Mouse (Mus musculus) liver, embryonic 13.5 days (tissue): ENCODE data around the gene Ctse. TPM values are rescaled to one million over a fixed set of nuclear protein-coding genes. Genes with fewer than 3 reads are reported as not detected.

Experiments used
- ATAC-seq: fragments of 200-750 bp; cut with Nextera tagmentation; 2 replicates; pipeline ENCODE4 v1.8.0; 2017; ENCODE audit warnings: low read depth, mild to moderate bottlenecking, moderate number of reproducible peaks, moderate library complexity
- DNase-seq: peaks from one replicate; pipeline ENCODE4 v3.0.0; 2022
- H3K27ac ChIP-seq: fragments of 300-500 bp; sonication (generic); 2 replicates; pipeline ENCODE4 v1.5.1; 2015; ENCODE audit warnings: moderate library complexity, mild to moderate bottlenecking, inconsistent platforms
- H3K27me3 ChIP-seq: fragments of 300-500 bp; sonication (generic); 2 replicates; pipeline ENCODE4 v1.6.1; 2015; ENCODE audit warnings: mild to moderate bottlenecking, inconsistent platforms
- H3K36me3 ChIP-seq: fragments of 300-500 bp; sonication (generic); 2 replicates; pipeline ENCODE4 v1.6.1; 2015; ENCODE audit warnings: mild to moderate bottlenecking, inconsistent platforms
- H3K4me1 ChIP-seq: fragments of 300-500 bp; sonication (generic); replicated peaks from 2 replicates; pipeline ENCODE4 v1.6.1; 2015; ENCODE audit warnings: inconsistent platforms
- H3K4me2 ChIP-seq: fragments of 300-500 bp; sonication (generic); 2 replicates; pipeline ENCODE4 v1.6.1; 2015; ENCODE audit warnings: inconsistent platforms, mild to moderate bottlenecking, moderate library complexity
- H3K4me3 ChIP-seq: fragments of 300-500 bp; sonication (generic); replicated peaks from 2 replicates; pipeline ENCODE4 v1.5.1; 2015; ENCODE audit warnings: mild to moderate bottlenecking, inconsistent platforms
- H3K9ac ChIP-seq: fragments of 300-500 bp; sonication (generic); 2 replicates; pipeline ENCODE4 v1.6.1; 2015; ENCODE audit warnings: mild to moderate bottlenecking, inconsistent platforms
- H3K9me3 ChIP-seq: fragments of 300-500 bp; sonication (generic); replicated peaks from 2 replicates; pipeline ENCODE4 v1.6.1; 2016; ENCODE audit warnings: inconsistent platforms
- WGBS: fragments of 180-500 bp; shearing (Covaris S2); methylation state at CpG from one replicate; pipeline ENCODE4 v1.1.7; 2015; ENCODE audit not compliant: insufficient replicate concordance; 5-methylcytosine and 5-hydroxymethylcytosine counted together
- polyA plus RNA-seq: library from polyadenylated mRNA; unstranded; fragments of >200 nt; fragmentation: Nextera tagmentation; extraction: Ambion mirVana; gene quantifications from 2 replicates; pipeline ENCODE4 v1.2.1, GENCODE M21; 2015

The Ctse gene
- polyA plus RNA-seq, 1 experiment from 2014 or later: 13.0 TPM

DNA sequence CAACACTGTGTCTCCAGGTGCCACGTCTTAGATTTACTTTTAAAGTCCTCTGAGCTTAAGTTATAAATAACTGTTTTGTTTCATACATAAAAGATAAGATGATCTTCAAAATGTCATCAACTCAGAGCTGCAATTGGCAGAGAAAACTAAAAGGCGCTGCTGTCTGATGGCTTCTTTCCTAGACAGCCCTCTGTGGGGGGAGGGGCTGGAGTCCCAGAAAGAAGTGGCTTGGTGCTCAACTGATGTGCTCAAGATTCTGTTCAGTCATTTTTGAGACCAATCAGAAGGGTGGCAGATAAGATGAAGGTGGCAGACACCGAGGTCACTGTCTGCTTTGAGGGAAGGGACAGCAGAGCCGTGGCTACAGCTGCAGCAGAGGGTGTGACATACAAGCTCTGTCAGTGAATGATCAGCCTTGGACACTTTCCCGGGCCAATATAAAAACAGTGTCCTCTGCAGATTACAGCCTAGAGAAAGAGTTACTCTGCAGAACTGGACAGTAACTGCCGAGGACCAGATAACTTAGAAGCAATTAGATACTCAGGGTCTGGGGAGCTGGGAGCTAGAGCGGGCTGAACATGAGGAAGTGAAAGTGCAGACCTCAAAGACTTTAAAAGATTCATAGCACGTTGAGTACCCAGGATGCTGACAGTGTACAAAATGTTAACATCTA lies 64.1 kb downstream of the Ctse start:
- H3K9ac ChIP-seq: no peak overlapping the region
- H3K27me3 ChIP-seq: no peaks in the 10 kb centered on the region
- DNase-seq (no peak), ATAC-seq (no peak)
- H3K4me2 ChIP-seq: no peak overlapping the region
- no peak overlapping the region for H3K4me3 ChIP-seq
- WGBS: 41% methylated on average over 8 of the region's 8 CpGs
- H3K4me1 ChIP-seq: no peaks in the 10 kb centered on the region
- H3K27ac ChIP-seq: no peak overlapping the region
- no peaks in the 10 kb centered on the region for H3K36me3 ChIP-seq
- no peaks in the 10 kb centered on the region for H3K9me3 ChIP-seq

GRCm38 (mm10) chr1:131703482-131703881 lies 65.4 kb downstream of the Ctse start:
- Histone ChIP-seq H3K36me3 (no peaks in the 10 kb centered on the region), H3K9ac (no peak overlapping the region), H3K4me2 (no peak overlapping the region), H3K27ac (no peak overlapping the region), H3K4me3 (no peak overlapping the region), H3K9me3 (no peaks in the 10 kb centered on the region), H3K4me1 (no peaks in the 10 kb centered on the region), H3K27me3 (no peaks in the 10 kb centered on the region)
- 60% methylated on average over 2 of the region's 2 CpGs for WGBS
- no peak for DNase-seq
- ATAC-seq: no peak

DNA sequence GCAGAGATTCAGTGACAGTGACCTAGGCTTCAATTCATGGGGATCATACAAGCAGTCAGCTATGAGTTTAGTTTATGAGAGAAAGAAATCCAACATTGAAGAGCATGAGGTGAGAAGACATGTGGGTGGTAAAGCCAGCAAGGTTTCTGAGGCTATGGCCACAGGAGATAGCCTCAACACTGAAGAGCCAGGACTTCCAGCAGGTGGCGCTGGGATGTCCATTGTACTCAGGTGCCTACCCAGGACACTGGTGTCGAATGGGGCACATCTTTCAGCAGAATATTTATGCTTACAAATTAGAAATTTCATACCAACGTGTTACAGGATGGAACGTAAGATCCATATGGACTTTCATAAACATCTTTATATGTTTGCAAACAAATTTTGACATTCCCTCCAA lies 70.2 kb downstream of the Ctse start:
- Histone ChIP-seq H3K9me3 (no peaks in the 10 kb centered on the region), H3K4me3 (no peak overlapping the region), H3K9ac (no peak overlapping the region), H3K27ac (no peak overlapping the region), H3K4me1 (no peaks in the 10 kb centered on the region), H3K4me2 (no peak overlapping the region), H3K27me3 (no peaks in the 10 kb centered on the region), H3K36me3 (no peaks in the 10 kb centered on the region)
- WGBS: 16% methylated on average over 4 of the region's 4 CpGs
- no peak for ATAC-seq
- peak; percentile 15 for DNase-seq

DNA sequence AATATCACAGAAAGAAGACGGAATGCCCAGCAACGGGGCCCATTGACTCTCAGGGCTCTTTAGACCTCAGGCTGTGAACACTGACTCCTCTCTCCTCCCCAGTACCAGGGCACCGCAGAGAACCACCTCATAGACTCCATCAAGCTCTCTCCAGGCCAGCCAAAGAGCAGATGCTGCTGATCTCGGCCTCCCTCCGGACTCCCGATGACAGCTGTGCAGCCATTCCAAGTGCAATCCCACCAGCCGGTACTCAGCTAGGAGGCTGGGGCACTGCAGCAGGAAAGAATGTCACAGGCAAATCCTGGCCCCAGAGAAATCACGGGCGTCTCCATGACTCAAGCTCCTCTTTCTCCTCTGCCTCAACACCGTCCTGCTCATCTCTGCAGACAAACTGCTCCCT lies 73.4 kb downstream of the Ctse start:
- H3K4me1 ChIP-seq: no peaks in the 10 kb centered on the region
- ATAC-seq (no peak), DNase-seq (no peak)

DNA sequence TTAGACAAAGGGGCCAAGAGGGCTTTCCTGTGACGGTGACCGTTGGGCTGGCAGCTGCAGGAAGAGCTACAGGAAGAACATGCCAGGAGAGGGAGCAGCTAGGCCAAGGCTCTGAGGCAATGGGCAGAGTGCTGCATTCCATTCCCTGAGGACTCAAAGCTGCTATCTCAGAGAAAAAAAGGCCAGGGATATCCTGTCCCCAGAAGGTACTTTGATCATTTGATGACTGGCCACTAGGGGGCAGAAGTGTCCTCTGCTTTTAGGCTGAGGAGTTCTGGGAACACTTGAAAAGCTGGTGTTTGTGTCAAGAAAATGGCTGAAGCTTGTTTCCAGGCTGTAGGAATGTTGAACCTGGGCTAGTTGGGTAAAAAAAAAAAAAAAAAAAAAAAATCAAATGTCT lies 74.3 kb downstream of the Ctse start:
- ATAC-seq (no peak), DNase-seq (peak; percentile 31)
- 10% methylated on average over 2 of the region's 2 CpGs for WGBS
- no peaks in the 10 kb centered on the region for H3K27me3 ChIP-seq
- no peak overlapping the region for H3K4me3 ChIP-seq
- H3K36me3 ChIP-seq: no peaks in the 10 kb centered on the region
- no peaks in the 10 kb centered on the region for H3K9me3 ChIP-seq
- H3K4me2 ChIP-seq: no peak overlapping the region
- H3K4me1 ChIP-seq: no peaks in the 10 kb centered on the region
- H3K9ac ChIP-seq: no peak overlapping the region
- H3K27ac ChIP-seq: no peak overlapping the region

More for the DNA sequence above, 73.4 kb downstream of the Ctse start:
- Histone ChIP-seq H3K36me3 (no peaks in the 10 kb centered on the region), H3K27ac (no peak overlapping the region), H3K4me3 (no peak overlapping the region), H3K4me2 (no peak overlapping the region), H3K9me3 (no peaks in the 10 kb centered on the region), H3K9ac (no peak overlapping the region), H3K27me3 (no peaks in the 10 kb centered on the region)
- 70% methylated on average over 10 of the region's 10 CpGs for WGBS

DNA sequence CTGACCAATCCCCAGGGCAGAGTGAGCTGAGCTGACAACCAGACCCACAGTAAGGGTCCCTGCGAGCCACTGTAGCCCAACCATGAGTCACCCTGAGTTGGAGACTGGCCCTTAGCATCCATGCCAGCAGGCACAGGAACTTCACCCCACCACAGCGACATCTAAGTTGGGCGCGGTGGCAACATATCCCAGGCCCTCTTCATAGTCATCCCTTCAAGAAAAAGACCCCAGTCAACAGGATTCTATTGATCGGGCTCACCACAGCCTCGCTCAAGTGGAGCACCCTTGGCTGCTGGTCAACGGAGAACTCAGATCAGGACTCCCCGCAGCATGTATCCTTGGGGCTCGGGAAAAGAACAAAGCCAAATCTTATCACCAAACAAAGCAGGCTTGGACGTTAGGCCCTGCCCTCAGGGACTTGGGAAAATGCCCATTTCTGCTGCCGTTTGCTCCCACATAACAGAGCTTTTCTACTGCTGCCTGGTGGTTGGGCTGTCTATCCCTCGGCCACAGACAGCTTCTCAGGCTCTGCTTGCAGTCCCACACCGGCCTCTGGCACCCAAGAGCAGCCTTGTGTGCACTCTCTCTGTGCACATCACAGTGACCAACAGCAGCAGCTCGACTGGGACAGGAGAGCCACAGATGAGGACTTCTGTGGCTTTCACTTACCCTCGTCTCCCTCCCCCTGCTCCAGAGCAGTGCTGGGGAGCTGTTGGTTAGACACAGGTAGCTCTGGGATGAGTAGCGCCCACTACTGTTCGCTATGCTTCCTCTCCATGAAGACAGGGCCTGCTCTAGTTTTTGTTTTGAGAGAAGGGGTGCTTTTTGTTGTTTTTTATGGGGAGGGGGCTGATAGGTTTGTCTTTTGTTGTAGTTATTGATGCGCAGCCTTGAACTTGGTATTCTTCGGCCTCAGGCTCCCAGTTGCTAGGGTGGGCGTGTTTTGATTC lies 76.6 kb downstream of the Ctse start:
- Histone ChIP-seq H3K4me2 (no peak overlapping the region), H3K4me3 (no peak overlapping the region), H3K9ac (no peak overlapping the region), H3K27me3 (no peaks in the 10 kb centered on the region), H3K9me3 (no peaks in the 10 kb centered on the region), H3K4me1 (no peaks in the 10 kb centered on the region), H3K36me3 (no peaks in the 10 kb centered on the region), H3K27ac (no peak overlapping the region)
- WGBS: 62% methylated on average over 20 of the region's 20 CpGs
- ATAC-seq (no peak), DNase-seq (no peak)

- H3K9ac ChIP-seq: no peak overlapping the region
- H3K4me2 ChIP-seq: no peak overlapping the region
- no peak overlapping the region for H3K27ac ChIP-seq
- H3K27me3 ChIP-seq: no peaks in the 10 kb centered on the region
- H3K4me3 ChIP-seq: no peak overlapping the region
- no peak for ATAC-seq
- 65% methylated on average over 16 of the region's 16 CpGs for WGBS
- H3K9me3 ChIP-seq: no peaks in the 10 kb centered on the region
- DNase-seq: no peak
- no peaks in the 10 kb centered on the region for H3K4me1 ChIP-seq
- H3K36me3 ChIP-seq: no peaks in the 10 kb centered on the region
These were observed 81.0 kb downstream of the Ctse start for GRCm38 (mm10) chr1:131718952-131719694.

- no peaks in the 10 kb centered on the region for H3K4me1 ChIP-seq
- H3K27ac ChIP-seq: no peak overlapping the region
- no peak overlapping the region for H3K4me2 ChIP-seq
- H3K36me3 ChIP-seq: no peaks in the 10 kb centered on the region
- WGBS: 52% methylated on average over 3 of the region's 3 CpGs
- DNase-seq: no peak
- H3K9ac ChIP-seq: no peak overlapping the region
- no peak for ATAC-seq
- H3K9me3 ChIP-seq: no peaks in the 10 kb centered on the region
- H3K4me3 ChIP-seq: no peak overlapping the region
- no peaks in the 10 kb centered on the region for H3K27me3 ChIP-seq
These were observed 83.9 kb downstream of the Ctse start for GRCm38 (mm10) chr1:131721989-131722388.

GRCm38 (mm10) chr1:131723549-131723948 lies 85.4 kb downstream of the Ctse start:
- Histone ChIP-seq H3K9me3 (no peaks in the 10 kb centered on the region), H3K9ac (no peak overlapping the region), H3K36me3 (no peaks in the 10 kb centered on the region), H3K27ac (no peak overlapping the region), H3K4me3 (no peak overlapping the region), H3K4me1 (no peaks in the 10 kb centered on the region), H3K27me3 (no peaks in the 10 kb centered on the region), H3K4me2 (no peak overlapping the region)
- DNase-seq (no peak), ATAC-seq (no peak)
- 57% methylated on average over 4 of the region's 4 CpGs for WGBS
